Mouse (Mus musculus) CH12F3 (cell line): Measurements from ENCODE around the gene Tmub2.
"Not testable (repeated sequence)": the region's sequence is repeated elsewhere in the genome, so short reads cannot be mapped to it uniquely, and the experiment has no call there.

ENCODE experiments used
- in situ Hi-C: fragments of 300-500 bp; cut with MboI; formaldehyde crosslinking; loops from 2 replicates; pipeline ENCODE4 v1.14.3; 2020; ENCODE audit warnings: low sequenced_read_pairs

The Tmub2 gene

DNA sequence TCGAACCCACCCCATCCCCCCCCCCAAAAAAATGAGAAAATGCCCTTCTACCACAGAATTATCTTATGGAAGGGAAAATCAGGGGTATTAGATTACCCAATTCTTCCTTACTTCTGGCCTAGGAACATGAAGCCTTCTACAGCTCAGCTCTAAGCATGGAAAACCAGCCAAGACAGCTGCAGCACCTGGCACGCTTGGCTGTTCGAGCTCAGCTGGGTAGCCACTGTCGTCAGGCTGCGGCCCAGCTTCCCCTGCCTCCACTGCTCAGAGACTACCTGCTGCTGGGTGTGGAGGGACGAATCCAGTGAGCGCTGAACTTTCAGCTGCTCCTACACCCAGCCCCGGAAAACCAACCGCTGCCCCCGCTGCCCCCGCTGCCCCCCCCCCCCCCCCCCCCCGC is 7.0 kb upstream of the Tmub2 start:
- in situ Hi-C loops, result no loop called here

DNA sequence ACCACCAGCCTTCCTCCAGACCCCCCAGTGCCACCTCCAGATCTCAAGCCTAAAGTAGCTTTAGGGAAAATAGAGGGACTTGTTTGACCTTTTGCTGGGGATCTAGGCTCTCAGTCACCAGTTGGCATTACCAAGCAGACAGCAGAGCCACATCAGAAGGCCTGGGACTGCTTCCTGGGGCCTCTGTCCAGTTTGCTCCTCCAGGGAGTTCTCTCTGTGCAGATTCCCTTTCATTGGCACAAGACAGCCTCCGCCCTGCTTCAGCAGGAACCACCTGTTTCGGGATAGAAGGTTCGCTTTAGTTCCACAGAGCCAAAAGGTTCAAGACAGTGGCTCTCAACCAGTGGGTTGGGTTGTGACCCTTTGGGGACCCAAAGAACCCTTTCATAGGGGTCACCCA is 5.1 kb upstream of the Tmub2 start:
- in situ Hi-C loops, result no loop called here

DNA sequence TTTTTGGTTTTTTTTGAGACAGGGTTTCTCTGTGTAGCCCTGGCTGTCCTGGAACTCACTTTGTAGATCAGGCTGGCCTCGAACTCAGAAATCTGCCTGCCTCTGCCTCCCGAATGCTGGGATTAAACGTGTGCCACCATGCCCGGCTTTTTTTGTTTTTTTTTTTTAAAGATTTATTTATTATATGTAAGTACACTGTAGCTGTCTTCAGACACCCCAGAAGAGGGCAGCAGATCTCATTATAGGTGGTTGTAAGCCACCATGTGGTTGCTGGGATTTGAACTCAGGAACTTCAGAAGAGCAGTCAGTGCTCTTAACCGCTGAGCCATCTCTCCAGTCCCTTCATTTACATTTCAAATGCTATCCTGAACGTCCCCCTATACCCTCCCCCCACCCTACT is 4.5 kb upstream of the Tmub2 start:
- in situ Hi-C loops, result not testable (repeated sequence)

DNA sequence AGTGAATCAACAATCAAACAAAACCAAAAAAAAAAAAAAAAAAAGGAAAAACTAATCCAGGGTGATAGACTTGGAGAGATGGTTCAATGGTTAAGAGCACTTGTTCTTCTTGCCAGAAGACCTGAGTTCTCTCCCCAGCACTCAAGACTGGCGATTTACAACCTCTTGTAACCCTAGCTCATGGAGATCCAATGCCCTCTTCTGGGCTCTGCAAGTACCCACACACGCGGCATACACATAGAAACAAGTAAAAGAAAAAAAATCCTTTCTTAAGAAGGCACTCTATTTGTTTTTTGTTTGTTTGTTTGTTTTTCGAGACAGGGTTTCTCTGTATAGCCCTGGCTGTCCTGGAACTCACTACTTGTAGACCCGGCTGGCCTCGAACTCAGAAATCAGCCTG is 809 bp upstream of the Tmub2 start:
- in situ Hi-C loops, result no loop called here

GRCm38 (mm10) chr11:102285095-102285834 is 534 bp downstream of the Tmub2 start:
- in situ Hi-C loops, result no loop called here

DNA sequence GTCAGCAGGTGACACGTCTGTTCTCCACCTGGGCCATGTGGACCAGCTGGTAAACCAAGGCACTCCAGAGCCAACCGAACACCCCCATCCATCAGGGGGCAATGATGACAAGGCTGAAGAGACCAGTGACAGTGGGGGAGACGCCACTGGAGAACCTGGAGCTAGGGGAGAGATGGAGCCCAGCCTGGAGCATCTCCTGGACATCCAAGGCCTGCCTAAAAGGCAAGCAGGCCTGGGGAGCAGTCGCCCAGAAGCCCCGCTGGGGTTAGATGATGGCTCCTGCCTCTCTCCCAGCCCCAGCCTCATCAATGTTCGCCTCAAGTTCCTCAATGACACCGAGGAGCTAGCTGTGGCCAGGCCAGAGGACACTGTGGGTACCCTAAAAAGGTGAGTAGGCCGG is 2.8 kb downstream of the Tmub2 start:
- in situ Hi-C loops, result no loop called here

DNA sequence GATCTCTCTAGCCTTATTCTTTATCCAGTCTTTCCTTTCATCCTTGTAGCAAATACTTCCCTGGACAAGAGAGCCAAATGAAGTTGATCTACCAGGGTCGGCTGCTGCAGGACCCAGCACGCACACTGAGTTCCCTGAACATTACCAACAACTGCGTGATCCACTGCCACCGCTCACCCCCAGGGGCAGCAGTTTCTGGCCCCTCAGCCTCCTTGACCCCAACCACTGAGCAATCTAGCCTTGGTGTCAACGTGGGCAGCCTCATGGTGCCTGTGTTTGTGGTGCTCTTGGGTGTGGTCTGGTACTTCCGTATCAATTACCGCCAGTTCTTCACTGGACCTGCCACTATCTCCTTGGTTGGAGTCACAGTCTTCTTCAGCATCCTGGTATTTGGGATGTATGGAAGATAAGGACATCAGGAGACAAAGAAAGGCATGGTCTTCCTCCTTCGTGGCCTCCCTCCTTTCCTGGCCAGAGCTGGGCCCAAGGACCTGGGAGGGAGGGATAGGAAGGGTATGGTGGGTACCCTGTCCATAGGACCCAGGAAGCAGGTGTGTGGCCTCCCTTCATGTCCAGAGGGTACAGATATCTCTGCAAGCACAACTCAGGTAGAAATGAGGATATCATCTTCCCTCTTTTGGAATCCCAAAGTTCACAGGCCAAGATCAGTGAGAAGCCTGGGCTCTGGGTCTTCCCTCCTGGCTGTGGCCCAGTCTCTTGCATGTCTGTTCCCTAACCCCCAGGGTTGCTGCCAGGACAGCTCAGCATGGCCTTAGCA is 3.5 kb downstream of the Tmub2 start:
- in situ Hi-C loops, result no loop called here

- in situ Hi-C loops, result no loop called here
Observed at GRCm38 (mm10) chr11:102288913-102289312, 4.2 kb downstream of the Tmub2 start.

- in situ Hi-C loops, result no loop called here
Observed at GRCm38 (mm10) chr11:102289511-102290100, 4.9 kb downstream of the Tmub2 start.

DNA sequence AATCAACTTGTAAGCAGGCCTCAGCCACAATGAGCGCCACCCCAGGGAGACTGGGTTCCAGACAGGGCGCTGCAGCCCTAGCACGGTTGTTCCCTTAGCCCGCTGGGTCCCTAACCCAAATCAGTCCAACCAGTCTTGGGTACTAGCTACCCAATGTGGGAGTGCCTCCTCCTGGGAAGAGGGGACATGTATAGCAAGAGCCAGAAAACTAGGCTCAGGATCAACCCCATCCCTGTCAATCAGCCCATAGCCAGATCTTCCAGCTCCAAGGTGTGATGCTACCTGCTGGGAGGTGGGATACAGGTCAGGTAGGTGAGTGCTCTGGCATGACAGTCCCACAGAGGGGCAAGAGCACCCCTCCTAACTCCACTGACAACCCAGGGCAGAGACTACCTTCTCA is 5.4 kb downstream of the Tmub2 start:
- in situ Hi-C loops, result no loop called here

GRCm38 (mm10) chr11:102291051-102291535 is 6.4 kb downstream of the Tmub2 start:
- in situ Hi-C loops, result no loop called here

GRCm38 (mm10) chr11:102293971-102294370 is 9.2 kb downstream of the Tmub2 start:
- in situ Hi-C loops, result no loop called here

GRCm38 (mm10) chr11:102294416-102294815 is 9.7 kb downstream of the Tmub2 start:
- in situ Hi-C loops, result no loop called here

- in situ Hi-C loops, result no loop called here
Observed at GRCm38 (mm10) chr11:102294887-102295597, 10.3 kb downstream of the Tmub2 start.

DNA sequence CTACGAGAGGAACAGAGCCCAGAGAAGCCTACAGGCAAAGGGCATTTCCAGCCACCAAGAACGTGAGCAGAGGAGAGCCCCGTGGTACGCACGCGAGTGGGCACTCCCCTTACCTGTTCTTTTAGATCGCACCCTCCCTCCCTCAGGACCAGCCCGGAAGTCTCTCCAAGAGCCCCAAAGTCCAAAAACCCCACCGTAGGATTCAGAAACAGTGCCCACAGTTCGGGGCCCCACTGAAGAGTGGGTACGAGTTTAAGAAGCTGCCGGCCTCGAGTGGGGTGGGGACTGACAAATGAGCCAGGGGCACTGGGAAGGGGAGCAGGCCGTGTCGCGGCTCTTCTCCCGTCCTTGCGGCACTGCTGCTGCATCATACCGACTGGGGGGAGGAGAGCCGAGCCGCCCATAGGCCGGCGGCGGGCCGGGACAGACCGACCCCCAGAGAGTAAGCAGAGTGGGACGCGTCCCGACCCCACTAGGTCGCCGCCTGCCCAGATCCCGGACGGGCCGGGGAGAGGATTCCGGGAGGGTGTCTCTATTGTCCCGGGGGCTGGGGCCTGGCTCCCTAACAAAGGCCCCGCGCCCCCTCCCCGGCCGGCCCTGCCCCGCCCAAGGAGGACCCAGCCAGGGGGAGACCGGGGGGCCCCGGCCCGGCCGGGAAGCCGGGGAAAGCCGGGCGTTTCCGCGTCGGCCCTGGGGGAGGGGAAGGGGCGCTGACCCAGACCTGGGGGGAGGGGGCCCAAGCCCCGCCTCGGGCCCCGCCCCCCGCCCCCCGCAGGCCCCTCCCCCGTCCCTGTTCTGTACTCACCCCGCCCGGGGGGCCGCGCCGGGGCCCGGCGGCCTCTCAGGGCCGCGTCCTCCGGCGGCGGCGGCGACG is 11.1 kb downstream of the Tmub2 start:
- in situ Hi-C loops, result no loop called here

GRCm38 (mm10) chr11:102296491-102297472 is 12.1 kb downstream of the Tmub2 start, which contains the start of gene Atxn7l3:
Atxn7l3 (minus strand) TSS chr11:102296631.
- in situ Hi-C loops, result no loop called here

DNA sequence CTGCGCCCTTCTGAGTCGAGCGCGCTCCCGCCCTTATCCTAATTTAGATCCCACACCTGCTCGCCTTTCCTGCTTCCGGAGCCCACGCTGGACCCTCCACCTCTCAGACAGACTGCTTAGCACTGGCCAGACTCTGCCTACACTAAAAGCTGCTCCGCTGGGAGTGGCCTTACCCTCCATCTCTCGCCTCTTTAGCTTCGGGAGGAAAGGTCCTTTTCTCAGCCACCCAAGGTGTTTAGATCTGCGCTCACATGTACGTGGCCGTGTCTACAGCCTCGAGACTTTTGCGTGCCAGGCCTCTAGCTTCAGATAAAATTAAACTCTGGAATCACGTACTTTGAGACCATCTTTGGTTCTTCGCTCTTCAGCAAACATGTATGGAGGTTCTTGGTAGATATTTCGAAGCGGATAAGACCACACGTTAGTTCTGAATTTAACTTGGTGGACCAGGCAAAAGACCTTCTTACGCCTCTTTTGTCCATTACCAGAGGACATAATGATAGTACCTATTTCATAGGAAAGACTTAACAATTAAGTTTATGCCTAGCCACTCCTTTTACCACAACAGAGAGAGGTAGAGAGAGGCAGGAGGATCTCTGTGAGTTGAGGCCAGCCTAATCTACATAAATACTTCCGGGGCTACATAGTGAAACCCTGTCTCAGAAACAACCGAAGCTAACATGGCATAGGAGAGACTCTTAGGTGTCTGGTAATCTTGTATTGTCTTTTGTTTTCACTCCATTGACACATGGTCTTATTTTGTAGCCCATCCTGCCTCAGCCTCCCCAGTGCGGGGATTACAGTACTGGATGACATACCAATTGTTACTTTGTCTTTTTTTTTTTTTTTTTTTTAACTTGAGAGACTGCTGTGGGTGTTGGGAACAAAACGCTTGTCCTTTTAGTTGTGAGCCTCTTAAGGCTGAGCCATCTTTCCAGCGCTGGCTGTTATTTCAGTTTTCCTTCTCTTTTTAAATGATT is 13.1 kb downstream of the Tmub2 start:
- in situ Hi-C loops, result no loop called here

DNA sequence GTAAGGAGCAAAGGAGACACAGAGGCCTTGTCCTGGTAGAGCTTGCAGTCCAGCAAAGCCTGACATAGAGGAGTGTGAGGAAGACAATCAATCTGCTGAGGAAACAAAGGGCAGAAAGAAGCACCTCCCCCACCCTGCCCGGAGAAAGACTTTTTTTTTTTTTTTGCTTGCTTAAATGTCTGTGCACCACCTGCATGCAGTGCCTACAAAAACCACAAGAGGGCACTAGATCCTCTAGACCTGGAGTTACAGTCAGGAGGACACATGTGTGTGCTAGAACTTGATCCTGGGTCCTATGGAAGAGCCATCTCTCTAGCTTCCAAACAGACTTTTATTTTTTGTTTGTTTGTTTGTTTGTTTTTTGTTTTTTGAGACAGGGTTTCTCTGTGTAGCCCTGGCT is 15.1 kb downstream of the Tmub2 start:
- in situ Hi-C loops, result loop anchor here (5.0 kb wide), 1 partner anchor 112 kb away; no protein-coding TSS in a partner anchor
